Mouse (Mus musculus) skeletal muscle tissue, adult 2 months (tissue): Measurements from ENCODE around the gene Spred1.

ENCODE experiments used
- DNase-seq: peaks from one replicate; pipeline ENCODE4 v3.0.0-alpha.2; 2012; ENCODE audit warnings: low read depth, low spot score

Spred1 gene

GRCm38 (mm10) chr2:117121212-117121983 lies at the start of gene Spred1:
Gene Spred1 (plus strand): TSS chr2:117121374.
- DNase-seq, result no peak

GRCm38 (mm10) chr2:117071596-117071995 lies 49.6 kb upstream of the Spred1 start:
- DNase-seq, result no peak

- DNase-seq, result no peak
These were observed 42.5 kb upstream of the Spred1 start for GRCm38 (mm10) chr2:117078711-117079110.

- no peak for DNase-seq
These were observed 41.6 kb upstream of the Spred1 start for GRCm38 (mm10) chr2:117079621-117080020.

GRCm38 (mm10) chr2:117086002-117086765 lies 35.0 kb upstream of the Spred1 start:
- DNase-seq, result no peak

- DNase-seq, result no peak
These were observed 34.3 kb upstream of the Spred1 start for GRCm38 (mm10) chr2:117086766-117087457.

- no peak for DNase-seq
These were observed 33.7 kb upstream of the Spred1 start for GRCm38 (mm10) chr2:117087458-117087820.

- no peak for DNase-seq
These were observed 31.7 kb upstream of the Spred1 start for GRCm38 (mm10) chr2:117089482-117089881.

GRCm38 (mm10) chr2:117090061-117090460 lies 31.1 kb upstream of the Spred1 start:
- DNase-seq, result no peak

- DNase-seq, result no peak
These were observed 28.2 kb upstream of the Spred1 start for GRCm38 (mm10) chr2:117092946-117093401.

- no peak for DNase-seq
These were observed 25.7 kb upstream of the Spred1 start for GRCm38 (mm10) chr2:117095491-117095890.

- DNase-seq, result no peak
These were observed 23.9 kb upstream of the Spred1 start for GRCm38 (mm10) chr2:117097305-117097704.

GRCm38 (mm10) chr2:117099316-117099715 lies 21.9 kb upstream of the Spred1 start:
- no peak for DNase-seq

GRCm38 (mm10) chr2:117103461-117103860 lies 17.7 kb upstream of the Spred1 start:
- DNase-seq, result no peak

- no peak for DNase-seq
These were observed 15.8 kb upstream of the Spred1 start for GRCm38 (mm10) chr2:117105407-117105806.

- DNase-seq, result no peak
These were observed 13.1 kb upstream of the Spred1 start for GRCm38 (mm10) chr2:117108059-117108458.

GRCm38 (mm10) chr2:117109296-117109695 lies 11.9 kb upstream of the Spred1 start:
- DNase-seq, result no peak

GRCm38 (mm10) chr2:117110355-117110866 lies 10.8 kb upstream of the Spred1 start:
- DNase-seq, result no peak

GRCm38 (mm10) chr2:117113262-117113661 lies 7.9 kb upstream of the Spred1 start:
- no peak for DNase-seq

GRCm38 (mm10) chr2:117113762-117114161 lies 7.4 kb upstream of the Spred1 start:
- DNase-seq, result no peak

GRCm38 (mm10) chr2:117118516-117118915 lies 2.7 kb upstream of the Spred1 start:
- no peak for DNase-seq
